Mouse (Mus musculus): ENCODE measurements at regions not wholly inside any gene's neighbourhood (a gene's known extent, or its start where the extent isn't known, plus 50 kb on each side); places are given as distances from the start of the nearest gene placed in this dataset.

GRCm38 (mm10) chr8:10695181-10695580, 313.1 kb downstream of the Irs2 start:
- Histone ChIP-seq H3K4me3 (ENCODE audit: low read depth, low read length) (no peak overlapping the region), H3K9me3 (ENCODE audit: control insufficient read depth) (no peaks in the 10 kb centered on the region), H3K36me3 (ENCODE audit: control insufficient read depth, insufficient read depth) (no peaks in the 10 kb centered on the region), H3K27ac (ENCODE audit: low read depth, low read length) (no peak overlapping the region), H3K27me3 (replicated peaks; ENCODE audit: control insufficient read depth, insufficient read depth, low read length) (no peaks in the 10 kb centered on the region), H3K9ac (ENCODE audit: low read depth, low read length) (no peak overlapping the region), H3K4me2 (replicated peaks; ENCODE audit: low read depth) (no peak overlapping the region), H3K4me1 (replicated peaks; ENCODE audit: control insufficient read depth, insufficient read depth, low read length) (no peaks in the 10 kb centered on the region)
- ATAC-seq, result no peak
- 74% methylated on average over 6 of the region's 6 CpGs for WGBS
- TF ChIP-seq CTCF (IDR thresholded peaks at IDR 0.05; ENCODE audit: low read depth), result no peak

- ATAC-seq, result no peak
- Histone ChIP-seq H3K27me3 (replicated peaks; ENCODE audit: control insufficient read depth, insufficient read depth, low read length) (no peaks in the 10 kb centered on the region), H3K36me3 (ENCODE audit: control insufficient read depth, insufficient read depth) (no peaks in the 10 kb centered on the region), H3K4me2 (replicated peaks; ENCODE audit: low read depth) (no peak overlapping the region), H3K4me1 (replicated peaks; ENCODE audit: control insufficient read depth, insufficient read depth, low read length) (no peaks in the 10 kb centered on the region), H3K27ac (ENCODE audit: low read depth, low read length) (no peak overlapping the region), H3K9me3 (ENCODE audit: control insufficient read depth) (no peaks in the 10 kb centered on the region), H3K9ac (ENCODE audit: low read depth, low read length) (no peak overlapping the region), H3K4me3 (ENCODE audit: low read depth, low read length) (no peak overlapping the region)
- WGBS, result 74% methylated on average over 1 of the region's 1 CpGs
- no peak for TF ChIP-seq CTCF (IDR thresholded peaks at IDR 0.05; ENCODE audit: low read depth)
Measured at GRCm38 (mm10) chr8:10690659-10691058, 317.6 kb downstream of the Irs2 start.

DNA sequence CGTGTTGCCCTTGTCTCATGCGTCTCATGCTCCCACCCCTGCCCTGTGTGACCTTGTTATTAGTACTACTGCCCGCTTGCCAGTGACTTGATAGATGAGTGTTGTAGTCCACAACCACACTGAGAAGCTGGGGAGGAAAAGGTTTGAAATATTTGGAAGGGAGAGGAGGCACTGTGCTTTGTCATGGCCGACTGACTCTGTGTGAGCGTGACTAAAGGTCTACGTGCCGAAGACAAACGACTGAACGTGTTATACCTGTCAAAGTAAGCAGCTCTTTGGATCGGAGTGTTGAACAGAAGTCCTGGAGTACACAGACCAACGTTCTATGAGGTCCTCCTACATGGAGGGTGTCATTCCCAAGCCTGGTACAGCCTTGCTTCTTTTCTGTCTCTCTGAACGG, 318.4 kb downstream of the Irs2 start:
- Histone ChIP-seq H3K36me3 (ENCODE audit: control insufficient read depth, insufficient read depth) (no peaks in the 10 kb centered on the region), H3K9ac (ENCODE audit: low read depth, low read length) (no peak overlapping the region), H3K4me2 (replicated peaks; ENCODE audit: low read depth) (no peak overlapping the region), H3K9me3 (ENCODE audit: control insufficient read depth) (no peaks in the 10 kb centered on the region), H3K27me3 (replicated peaks; ENCODE audit: control insufficient read depth, insufficient read depth, low read length) (no peaks in the 10 kb centered on the region), H3K4me1 (replicated peaks; ENCODE audit: control insufficient read depth, insufficient read depth, low read length) (no peaks in the 10 kb centered on the region), H3K27ac (ENCODE audit: low read depth, low read length) (no peak overlapping the region), H3K4me3 (ENCODE audit: low read depth, low read length) (no peak overlapping the region)
- 80% methylated on average over 12 of the region's 12 CpGs for WGBS
- ATAC-seq, result no peak
- no peak for TF ChIP-seq CTCF (IDR thresholded peaks at IDR 0.05; ENCODE audit: low read depth)

DNA sequence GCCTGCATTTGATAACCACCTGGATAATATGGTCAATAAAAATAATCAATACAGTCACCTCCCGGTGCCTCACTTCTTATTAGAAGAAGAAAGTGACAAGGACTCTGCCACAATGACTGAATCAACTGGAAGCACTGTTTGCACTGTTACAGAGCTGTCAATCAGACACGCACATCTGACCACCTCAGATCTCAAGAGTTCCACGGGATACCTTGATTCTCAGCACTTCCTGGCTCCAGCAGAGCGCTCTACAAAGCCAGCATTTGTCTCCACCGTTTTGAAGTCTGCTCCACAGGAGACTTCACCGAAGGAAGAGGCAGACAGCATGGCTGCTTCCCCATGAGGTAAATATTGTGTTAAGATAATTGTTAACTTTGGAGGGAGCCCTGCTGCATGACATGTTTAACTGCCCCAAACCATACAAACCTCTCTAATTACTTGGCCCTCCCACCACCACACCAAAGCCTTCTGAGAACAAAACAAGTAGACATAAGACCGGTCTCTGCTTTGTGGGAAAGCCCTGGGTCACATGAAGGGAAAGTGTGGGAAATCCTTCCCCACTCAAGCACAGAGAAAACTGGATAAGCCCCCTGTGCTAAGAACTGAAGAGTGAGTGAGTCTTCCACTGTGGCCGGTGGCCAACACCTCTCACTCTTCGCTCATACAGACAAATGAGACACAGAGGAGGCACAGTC, 320.2 kb downstream of the Irs2 start:
- Histone ChIP-seq H3K9me3 (ENCODE audit: control insufficient read depth) (no peaks in the 10 kb centered on the region), H3K4me2 (replicated peaks; ENCODE audit: low read depth) (no peak overlapping the region), H3K4me1 (replicated peaks; ENCODE audit: control insufficient read depth, insufficient read depth, low read length) (no peaks in the 10 kb centered on the region), H3K4me3 (ENCODE audit: low read depth, low read length) (no peak overlapping the region), H3K9ac (ENCODE audit: low read depth, low read length) (no peak overlapping the region), H3K36me3 (ENCODE audit: control insufficient read depth, insufficient read depth) (no peaks in the 10 kb centered on the region), H3K27ac (ENCODE audit: low read depth, low read length) (no peak overlapping the region), H3K27me3 (replicated peaks; ENCODE audit: control insufficient read depth, insufficient read depth, low read length) (no peaks in the 10 kb centered on the region)
- no peak for ATAC-seq
- 29% methylated on average over 9 of the region's 9 CpGs for WGBS
- no peak for TF ChIP-seq CTCF (IDR thresholded peaks at IDR 0.05; ENCODE audit: low read depth)

Data from intestine, postnatal 0 days (tissue).